Mouse (Mus musculus): ENCODE results near the gene Slc25a34. TPM values are rescaled to one million over a fixed set of nuclear protein-coding genes. Genes with fewer than 3 reads are reported as not detected.

Slc25a34 gene
- polyA plus RNA-seq, 1 experiment, result 7.7 TPM

DNA sequence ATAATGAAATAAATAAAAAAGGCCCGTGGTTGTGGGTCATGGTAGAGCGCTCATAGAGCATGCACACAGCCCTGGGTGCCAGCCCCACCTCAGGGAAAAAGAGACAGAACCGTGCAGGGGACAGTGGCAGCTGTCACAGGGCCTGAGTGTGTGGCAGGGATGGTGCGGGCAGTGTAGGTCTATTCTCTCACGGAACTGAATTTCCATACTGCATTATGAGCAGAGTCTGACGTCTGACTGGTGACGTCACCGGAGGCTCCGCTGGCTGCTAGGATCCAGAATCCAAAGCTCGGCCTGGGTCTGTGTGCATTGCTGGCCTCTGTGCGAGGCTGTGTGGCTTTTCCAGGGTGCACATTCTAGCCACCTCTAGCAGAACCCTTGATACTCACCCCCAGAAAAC lies 37.3 kb upstream of the Slc25a34 start:
- no peak for DNase-seq
- Histone ChIP-seq H3K4me3 (replicated peaks; ENCODE audit: insufficient read depth, low read depth, low read length) (no peak overlapping the region), H3K27me3 (ENCODE audit: control insufficient read depth, insufficient read depth, low read length) (no peaks in the 10 kb centered on the region), H3K4me1 (ENCODE audit: control insufficient read depth, insufficient read depth, low read length) (peaks cover 32% of the 10 kb centered on the region), H3K27ac (ENCODE audit: insufficient read depth, low read length) (no peak overlapping the region)
- 74% methylated on average over 11 of the region's 11 CpGs for WGBS
- TF ChIP-seq CTCF (IDR thresholded peaks at IDR 0.05; ENCODE audit: borderline replicate concordance, insufficient read depth, low read depth, low read length) (no peak), POLR2A (IDR thresholded peaks at IDR 0.05; ENCODE audit: borderline replicate concordance, insufficient read depth, low read length) (no peak)

DNA sequence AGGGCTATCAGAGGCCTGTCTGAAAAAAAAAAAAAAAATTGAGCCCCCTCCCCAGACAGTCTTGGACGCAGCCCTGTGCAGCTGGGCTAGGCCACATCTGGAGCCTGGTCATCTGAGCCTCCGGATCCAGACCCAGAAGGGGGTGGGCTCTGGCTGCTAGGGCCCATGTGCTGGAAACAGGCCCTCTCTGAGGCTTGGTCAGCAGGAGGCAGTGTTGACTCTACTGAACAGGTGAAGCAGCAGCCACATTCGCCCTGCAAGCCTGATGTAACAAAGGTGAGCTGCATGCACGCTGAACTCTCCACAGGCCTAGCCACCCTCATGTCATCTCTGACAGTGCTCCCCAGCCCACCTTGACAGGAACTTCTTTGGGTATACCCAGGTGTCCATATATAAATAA lies 36.1 kb upstream of the Slc25a34 start:
- H3K4me1 ChIP-seq (ENCODE audit: control insufficient read depth, insufficient read depth, low read length), result peaks cover 31% of the 10 kb centered on the region
- 58% methylated on average over 4 of the region's 4 CpGs for WGBS
- H3K4me3 ChIP-seq (replicated peaks; ENCODE audit: insufficient read depth, low read depth, low read length), result no peak overlapping the region
- no peak for DNase-seq
- no peaks in the 10 kb centered on the region for H3K27me3 ChIP-seq (ENCODE audit: control insufficient read depth, insufficient read depth, low read length)
- TF ChIP-seq CTCF (IDR thresholded peaks at IDR 0.05; ENCODE audit: borderline replicate concordance, insufficient read depth, low read depth, low read length) (no peak), POLR2A (IDR thresholded peaks at IDR 0.05; ENCODE audit: borderline replicate concordance, insufficient read depth, low read length) (no peak)
- no peak overlapping the region for H3K27ac ChIP-seq (ENCODE audit: insufficient read depth, low read length)

DNA sequence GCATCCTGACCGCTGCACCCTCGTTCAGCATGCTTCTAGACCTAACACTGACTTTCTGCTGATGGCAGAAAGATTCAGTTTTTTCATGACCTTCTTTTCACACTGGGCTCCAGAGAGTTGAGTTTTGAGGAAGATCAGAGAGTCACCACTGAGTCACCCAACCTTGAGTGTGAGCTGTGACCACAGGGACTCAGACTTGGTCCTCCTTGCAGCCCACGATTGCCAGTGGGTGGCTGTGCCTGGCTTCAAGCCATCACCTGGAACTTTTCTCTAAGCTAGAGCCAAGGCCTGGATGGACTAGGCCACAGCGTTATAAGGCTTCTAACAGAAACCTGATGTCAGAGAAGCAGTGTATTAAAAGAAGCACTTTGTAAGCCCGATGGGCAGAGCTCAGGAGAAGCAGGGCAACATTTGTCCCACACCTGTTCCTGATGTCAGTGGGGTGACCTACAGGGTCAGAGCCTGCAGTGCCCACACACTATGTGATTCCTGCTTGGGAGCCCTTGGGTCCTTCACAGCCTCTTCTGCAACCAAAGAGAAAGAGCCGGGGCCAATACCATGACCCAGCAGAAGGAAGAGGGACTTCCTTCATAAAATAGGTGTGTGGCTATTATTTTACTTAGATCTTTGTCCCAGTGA lies 35.3 kb upstream of the Slc25a34 start:
- H3K27ac ChIP-seq (ENCODE audit: insufficient read depth, low read length), result no peak overlapping the region
- DNase-seq, result peak in 1 of 2 experiments; percentile 31
- 55% methylated on average over 6 of the region's 6 CpGs for WGBS

DNA sequence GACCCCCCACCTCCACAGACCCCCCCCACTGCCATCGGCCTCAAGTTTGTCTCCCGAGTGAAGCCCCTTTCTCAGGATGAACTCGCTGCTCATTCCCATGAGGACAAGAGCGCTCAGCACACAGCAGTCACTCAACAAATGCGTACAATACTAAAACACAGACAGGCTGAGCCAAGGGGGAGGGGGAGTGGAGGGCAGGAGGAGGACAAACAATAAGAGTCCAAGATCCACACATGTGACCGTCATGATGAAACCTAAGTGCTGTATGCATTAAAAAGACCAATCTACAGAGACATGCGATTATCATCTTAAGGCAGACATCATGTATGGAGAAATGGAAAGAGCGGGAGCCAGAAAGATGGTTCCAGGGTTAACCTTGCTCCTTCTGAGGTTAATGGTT lies 33.3 kb upstream of the Slc25a34 start:
- peaks cover 44% of the 10 kb centered on the region for H3K4me1 ChIP-seq (ENCODE audit: control insufficient read depth, insufficient read depth, low read length)
- TF ChIP-seq CTCF (IDR thresholded peaks at IDR 0.05; ENCODE audit: borderline replicate concordance, insufficient read depth, low read depth, low read length), result no peak
- no peak for TF ChIP-seq POLR2A (IDR thresholded peaks at IDR 0.05; ENCODE audit: borderline replicate concordance, insufficient read depth, low read length)
- no peaks in the 10 kb centered on the region for H3K27me3 ChIP-seq (ENCODE audit: control insufficient read depth, insufficient read depth, low read length)
- H3K4me3 ChIP-seq (replicated peaks; ENCODE audit: insufficient read depth, low read depth, low read length), result no peak overlapping the region
- DNase-seq, result no peak
- H3K27ac ChIP-seq (ENCODE audit: insufficient read depth, low read length), result peak overlapping the region; percentile 82; the same call in 1 of the 2 replicates
- 69% methylated on average over 8 of the region's 8 CpGs for WGBS

More for the DNA sequence above, 35.3 kb upstream of the Slc25a34 start:
- Histone ChIP-seq H3K4me3 (replicated peaks; ENCODE audit: insufficient read depth, low read depth, low read length) (no peak overlapping the region), H3K27me3 (ENCODE audit: control insufficient read depth, insufficient read depth, low read length) (no peaks in the 10 kb centered on the region), H3K4me1 (ENCODE audit: control insufficient read depth, insufficient read depth, low read length) (peaks cover 36% of the 10 kb centered on the region)
- no peak for TF ChIP-seq CTCF (IDR thresholded peaks at IDR 0.05; ENCODE audit: borderline replicate concordance, insufficient read depth, low read depth, low read length)
- TF ChIP-seq POLR2A (IDR thresholded peaks at IDR 0.05; ENCODE audit: borderline replicate concordance, insufficient read depth, low read length), result no peak

DNA sequence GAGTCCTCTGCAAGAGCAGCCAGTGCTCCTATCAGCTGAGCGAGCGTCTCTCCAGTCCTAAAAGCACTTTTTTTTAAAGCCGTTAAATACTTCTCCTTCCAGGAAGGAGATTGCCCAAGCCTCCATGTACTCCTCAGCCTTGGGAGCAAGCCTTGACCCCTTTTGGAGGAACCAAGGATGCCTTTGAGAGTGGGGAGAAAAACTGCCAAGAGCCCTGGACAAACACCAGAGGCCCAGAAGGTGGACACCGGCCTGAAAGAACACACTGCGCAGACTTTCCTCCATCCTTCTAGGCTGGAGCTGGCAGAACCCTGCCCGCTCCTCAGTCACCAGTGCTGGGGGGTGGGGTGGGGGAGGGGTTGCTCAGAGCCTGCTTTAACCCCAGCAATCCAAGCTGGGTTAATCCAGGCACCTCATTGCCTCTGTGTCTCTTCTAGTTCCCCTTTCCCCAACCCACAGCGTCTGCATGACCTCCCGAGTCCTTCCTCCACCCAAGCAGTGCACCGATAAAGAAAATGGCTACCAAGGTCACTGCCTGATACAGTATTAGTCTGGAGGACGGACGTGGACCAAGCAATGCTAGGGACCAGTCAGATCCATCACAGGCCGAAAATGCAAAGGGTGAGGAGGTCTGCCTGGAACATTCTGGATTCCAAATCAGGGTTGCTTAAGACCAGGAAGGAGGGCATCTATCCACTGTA lies 32.4 kb upstream of the Slc25a34 start:
- no peak overlapping the region for H3K4me3 ChIP-seq (replicated peaks; ENCODE audit: insufficient read depth, low read depth, low read length)
- no peak for TF ChIP-seq POLR2A (IDR thresholded peaks at IDR 0.05; ENCODE audit: borderline replicate concordance, insufficient read depth, low read length)
- TF ChIP-seq CTCF (IDR thresholded peaks at IDR 0.05; ENCODE audit: borderline replicate concordance, insufficient read depth, low read depth, low read length), result no peak
- 45% methylated on average over 12 of the region's 12 CpGs for WGBS
- peak; percentile 64 to 73 for DNase-seq
- H3K27ac ChIP-seq (ENCODE audit: insufficient read depth, low read length), result peak overlapping the region; percentile 82
- H3K27me3 ChIP-seq (ENCODE audit: control insufficient read depth, insufficient read depth, low read length), result no peaks in the 10 kb centered on the region
- H3K4me1 ChIP-seq (ENCODE audit: control insufficient read depth, insufficient read depth, low read length), result peaks cover 51% of the 10 kb centered on the region

DNA sequence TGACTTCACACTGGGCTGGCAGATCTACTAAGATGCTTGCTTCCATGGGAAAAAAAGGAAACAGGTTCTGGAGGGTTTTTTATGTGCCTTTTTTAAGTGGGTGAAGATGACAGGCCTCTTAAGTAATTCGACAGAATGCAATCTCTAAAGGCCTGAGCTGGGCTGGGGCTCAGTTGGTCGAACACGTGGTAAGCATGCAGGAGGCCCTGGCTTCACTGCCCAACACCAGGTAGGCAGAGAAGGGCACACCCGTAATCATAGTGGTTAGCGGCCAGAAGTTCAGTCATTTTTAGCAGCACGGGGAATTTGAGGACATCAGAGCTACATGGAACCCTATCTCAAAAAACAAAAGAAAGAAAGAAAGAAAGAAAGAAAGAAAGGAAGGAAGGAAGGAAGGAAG lies 30.9 kb upstream of the Slc25a34 start:
- H3K27me3 ChIP-seq (ENCODE audit: control insufficient read depth, insufficient read depth, low read length), result no peaks in the 10 kb centered on the region
- H3K27ac ChIP-seq (ENCODE audit: insufficient read depth, low read length), result no peak overlapping the region
- DNase-seq, result no peak
- TF ChIP-seq CTCF (IDR thresholded peaks at IDR 0.05; ENCODE audit: borderline replicate concordance, insufficient read depth, low read depth, low read length), result no peak
- TF ChIP-seq POLR2A (IDR thresholded peaks at IDR 0.05; ENCODE audit: borderline replicate concordance, insufficient read depth, low read length), result no peak
- H3K4me3 ChIP-seq (replicated peaks; ENCODE audit: insufficient read depth, low read depth, low read length), result no peak overlapping the region
- WGBS, result 41% methylated on average over 6 of the region's 6 CpGs
- H3K4me1 ChIP-seq (ENCODE audit: control insufficient read depth, insufficient read depth, low read length), result peaks cover 49% of the 10 kb centered on the region

DNA sequence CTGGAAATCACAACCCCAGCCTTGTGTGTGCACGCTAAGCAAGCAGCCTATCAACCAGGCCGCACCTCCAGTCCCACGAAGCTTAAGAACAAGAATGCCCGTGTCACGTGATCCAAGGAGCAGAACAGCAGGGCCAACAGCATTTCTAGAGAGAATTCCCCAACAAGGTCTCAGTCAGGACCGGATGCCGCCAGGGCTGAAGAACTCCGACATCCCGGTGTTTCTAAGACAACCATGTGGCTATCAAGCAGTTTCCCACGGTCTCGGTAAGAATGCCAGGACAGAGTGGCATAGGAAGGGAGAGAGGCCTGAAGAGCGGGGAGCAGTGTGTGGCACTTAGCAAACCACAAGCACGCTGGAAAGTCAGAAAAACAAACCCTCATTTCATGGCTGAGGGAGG lies 30.2 kb upstream of the Slc25a34 start:
- Histone ChIP-seq H3K4me3 (replicated peaks; ENCODE audit: insufficient read depth, low read depth, low read length) (no peak overlapping the region), H3K27ac (ENCODE audit: insufficient read depth, low read length) (no peak overlapping the region), H3K4me1 (ENCODE audit: control insufficient read depth, insufficient read depth, low read length) (peaks cover 45% of the 10 kb centered on the region), H3K27me3 (ENCODE audit: control insufficient read depth, insufficient read depth, low read length) (no peaks in the 10 kb centered on the region)
- TF ChIP-seq CTCF (IDR thresholded peaks at IDR 0.05; ENCODE audit: borderline replicate concordance, insufficient read depth, low read depth, low read length) (no peak), POLR2A (IDR thresholded peaks at IDR 0.05; ENCODE audit: borderline replicate concordance, insufficient read depth, low read length) (no peak)
- 53% methylated on average over 13 of the region's 13 CpGs for WGBS
- no peak for DNase-seq

DNA sequence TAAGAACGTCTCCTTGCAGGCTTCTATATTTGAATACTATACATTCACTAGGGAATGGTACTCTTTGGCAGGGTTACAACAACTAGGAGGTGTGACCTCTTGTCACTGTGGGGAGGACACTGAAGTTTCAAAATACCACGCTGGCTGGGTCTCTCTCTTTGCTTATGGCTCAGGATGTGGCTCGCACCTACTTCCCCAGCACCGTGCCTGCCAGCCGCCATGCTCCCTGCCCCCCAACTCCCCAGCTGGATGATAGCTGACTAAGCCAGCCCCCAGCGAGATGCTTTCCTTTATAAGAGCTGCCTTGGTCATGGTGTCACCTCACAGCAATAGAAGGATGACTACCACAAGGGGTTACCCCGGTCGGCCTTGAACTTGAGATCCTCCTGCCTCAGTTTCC lies 29.4 kb upstream of the Slc25a34 start:
- no peak for DNase-seq
- Histone ChIP-seq H3K4me1 (ENCODE audit: control insufficient read depth, insufficient read depth, low read length) (peaks cover 45% of the 10 kb centered on the region), H3K27ac (ENCODE audit: insufficient read depth, low read length) (no peak overlapping the region), H3K27me3 (ENCODE audit: control insufficient read depth, insufficient read depth, low read length) (no peaks in the 10 kb centered on the region), H3K4me3 (replicated peaks; ENCODE audit: insufficient read depth, low read depth, low read length) (no peak overlapping the region)
- WGBS, result 81% methylated on average over 8 of the region's 8 CpGs
- TF ChIP-seq CTCF (IDR thresholded peaks at IDR 0.05; ENCODE audit: borderline replicate concordance, insufficient read depth, low read depth, low read length) (no peak), POLR2A (IDR thresholded peaks at IDR 0.05; ENCODE audit: borderline replicate concordance, insufficient read depth, low read length) (no peak)

Data from cerebellum, adult 2 months (tissue).